Mouse (Mus musculus) neural tube, embryonic 15.5 days (tissue): ENCODE results near the gene Gsdma2. TPM values are rescaled to one million over a fixed set of nuclear protein-coding genes. Genes with fewer than 3 reads are reported as not detected.
"Not testable (repeated sequence)": the region's sequence is repeated elsewhere in the genome, so short reads cannot be mapped to it uniquely, and the experiment has no call there.

Experiments used
- ATAC-seq: fragments of 200-750 bp; cut with Nextera tagmentation; 2 replicates; pipeline ENCODE4 v1.8.0; 2017; ENCODE audit warnings: mild to moderate bottlenecking, moderate TSS enrichment, moderate library complexity; ENCODE audit not compliant: low FRiP score
- H3K27ac ChIP-seq: fragments of 300-500 bp; sonication (generic); replicated peaks from 2 replicates; pipeline ENCODE4 v1.5.1; 2015; ENCODE audit warnings: mild to moderate bottlenecking, inconsistent platforms
- H3K27me3 ChIP-seq: fragments of 300-500 bp; sonication (generic); replicated peaks from 2 replicates; pipeline ENCODE4 v1.6.1; 2015; ENCODE audit warnings: inconsistent platforms
- H3K36me3 ChIP-seq: fragments of 300-500 bp; sonication (generic); 2 replicates; pipeline ENCODE4 v1.6.1; 2015; ENCODE audit warnings: inconsistent platforms
- H3K4me1 ChIP-seq: fragments of 300-500 bp; sonication (generic); 2 replicates; pipeline ENCODE4 v1.6.1; 2015; ENCODE audit warnings: inconsistent platforms
- H3K4me2 ChIP-seq: fragments of 300-500 bp; sonication (generic); 2 replicates; pipeline ENCODE4 v1.6.1; 2015; ENCODE audit warnings: inconsistent platforms, mild to moderate bottlenecking, moderate library complexity
- H3K4me3 ChIP-seq: fragments of 300-500 bp; sonication (generic); replicated peaks from 2 replicates; pipeline ENCODE4 v1.5.1; 2015; ENCODE audit warnings: mild to moderate bottlenecking, inconsistent platforms
- H3K9ac ChIP-seq: fragments of 300-500 bp; sonication (generic); replicated peaks from 2 replicates; pipeline ENCODE4 v1.6.1; 2015; ENCODE audit warnings: mild to moderate bottlenecking, inconsistent platforms
- H3K9me3 ChIP-seq: fragments of 300-500 bp; sonication (generic); replicated peaks from 2 replicates; pipeline ENCODE4 v1.6.1; 2016; ENCODE audit warnings: inconsistent platforms
- WGBS: fragments of 180-500 bp; shearing (Covaris S2); methylation state at CpG from one replicate; pipeline ENCODE4 v1.1.7; 2015; ENCODE audit warnings: mixed read lengths; 5-methylcytosine and 5-hydroxymethylcytosine counted together
- polyA plus RNA-seq: library from polyadenylated mRNA; unstranded; fragments of >200 nt; fragmentation: Nextera tagmentation; extraction: Ambion mirVana; gene quantifications from 2 replicates; pipeline ENCODE4 v1.2.1, GENCODE M21; 2015

Gene Gsdma2
- polyA plus RNA-seq, result 0.14 and 0.15 TPM in 2 replicates

DNA sequence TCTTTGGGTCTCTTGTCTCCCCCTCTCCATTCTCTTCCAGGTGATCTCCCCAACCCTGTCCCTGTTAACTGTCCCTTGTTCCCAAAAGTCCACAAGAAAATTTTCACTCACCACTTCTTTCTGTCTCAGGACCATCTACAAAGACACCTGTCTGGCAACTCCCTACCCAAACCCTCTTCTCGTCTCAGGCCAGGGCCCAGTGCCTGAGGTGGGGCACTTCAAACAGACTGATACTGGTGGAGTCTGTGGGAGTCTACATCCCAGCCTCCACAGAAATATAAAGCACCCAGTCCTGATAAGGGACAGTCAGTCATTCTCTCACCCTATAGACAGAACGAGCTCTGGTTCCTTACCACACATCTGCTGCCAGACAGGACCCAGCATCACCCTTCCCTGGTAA is at the start of gene Gsdma2:
Gsdma2 (plus strand) TSS at position 301 of the 400 bp plus-strand sequence.
- Histone ChIP-seq H3K9ac (no peak within 1 kb of the TSS), H3K27me3 (peaks cover 6% of the 10 kb centered on the region; the same call in 1 of the 2 replicates), H3K4me2 (no peak within 1 kb of the TSS), H3K36me3 (no peaks in the 10 kb centered on the region), H3K4me1 (no peaks in the 10 kb centered on the region), H3K4me3 (no peak within 1 kb of the TSS), H3K27ac (no peak within 1 kb of the TSS), H3K9me3 (no peaks in the 10 kb centered on the region)
- ATAC-seq, result no peak
- 68% methylated on average over 2 of the region's 2 CpGs for WGBS

DNA sequence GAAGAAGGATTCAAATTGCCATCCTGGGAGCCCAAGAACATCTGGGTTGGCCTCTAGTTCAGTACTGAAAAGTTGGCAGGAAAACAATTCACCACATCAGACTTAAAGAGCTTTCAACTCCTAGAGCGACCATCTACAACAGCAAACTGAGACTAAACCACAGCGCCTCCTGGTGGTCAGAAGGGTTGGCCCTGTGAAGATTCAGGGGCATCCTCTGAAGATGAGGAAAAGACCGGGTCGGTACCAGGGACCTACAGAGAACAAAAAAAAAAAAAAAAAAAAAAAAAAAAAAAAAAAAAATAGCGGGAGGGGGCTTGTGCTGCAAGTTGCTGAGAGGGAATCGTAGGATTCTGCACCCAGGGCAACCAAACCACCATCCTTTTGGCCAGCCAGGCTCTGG is 49.2 kb upstream of the Gsdma2 start:
- Histone ChIP-seq H3K36me3 (no peaks in the 10 kb centered on the region), H3K4me1 (peaks cover 13% of the 10 kb centered on the region), H3K9me3 (no peaks in the 10 kb centered on the region), H3K4me3 (no peak overlapping the region), H3K9ac (no peak overlapping the region), H3K27ac (no peak overlapping the region), H3K4me2 (no peak overlapping the region), H3K27me3 (peaks cover 25% of the 10 kb centered on the region)
- no peak for ATAC-seq
- 54% methylated on average over 6 of the region's 6 CpGs for WGBS

DNA sequence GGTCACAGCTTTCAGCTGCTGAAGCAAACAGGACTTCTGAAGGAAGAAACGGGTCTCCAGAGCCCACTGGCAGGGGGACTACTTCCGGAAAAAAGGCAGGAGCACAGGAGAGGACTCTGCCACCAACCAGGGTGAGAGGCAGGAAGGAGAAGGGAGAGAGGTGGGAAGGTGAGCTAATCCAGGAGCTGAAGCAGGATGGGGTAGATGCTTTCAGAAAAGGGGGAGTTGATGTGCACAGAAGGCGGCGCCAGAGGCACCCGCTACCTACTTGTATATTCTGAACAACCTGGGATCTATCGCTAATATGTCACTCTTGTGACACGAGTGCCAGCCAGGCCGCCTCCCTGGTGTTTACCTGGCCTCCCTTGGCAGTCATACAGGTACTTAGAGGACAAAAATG is 48.6 kb upstream of the Gsdma2 start, which contains the start of gene Lrrc3c:
Lrrc3c (plus strand) TSS at position 301 of the 400 bp plus-strand sequence.
- Histone ChIP-seq H3K36me3 (no peaks in the 10 kb centered on the region), H3K4me1 (peaks cover 13% of the 10 kb centered on the region), H3K4me2 (peak within 1 kb of the TSS; percentile 9; the same call in 1 of the 2 replicates), H3K27me3 (peaks cover 25% of the 10 kb centered on the region), H3K4me3 (no peak within 1 kb of the TSS), H3K27ac (no peak within 1 kb of the TSS), H3K9me3 (no peaks in the 10 kb centered on the region), H3K9ac (no peak within 1 kb of the TSS)
- ATAC-seq, result no peak
- WGBS, result 88% methylated on average over 8 of the region's 8 CpGs

DNA sequence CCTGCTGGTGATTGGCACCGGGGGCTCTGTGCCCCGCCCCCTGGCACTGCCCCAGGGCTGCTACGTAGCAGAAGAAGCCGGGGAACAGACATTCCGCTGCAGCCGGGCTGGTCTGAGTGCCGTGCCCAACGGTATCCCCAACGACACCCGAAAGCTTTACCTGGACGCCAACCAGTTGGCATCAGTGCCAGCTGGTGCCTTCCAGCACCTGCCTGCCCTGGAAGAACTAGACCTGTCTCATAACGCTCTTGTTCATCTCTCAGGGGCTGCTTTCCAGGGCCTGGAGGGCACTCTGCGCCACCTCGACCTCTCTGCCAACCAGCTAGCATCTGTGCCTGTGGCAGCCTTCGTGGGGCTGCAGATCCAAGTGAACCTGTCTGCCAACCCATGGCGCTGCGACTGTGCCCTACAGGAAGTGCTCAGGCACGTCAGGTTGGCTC is 47.7 kb upstream of the Gsdma2 start:
- no peak overlapping the region for H3K9ac ChIP-seq
- H3K4me1 ChIP-seq, result peaks cover 13% of the 10 kb centered on the region
- WGBS, result 64% methylated on average over 18 of the region's 18 CpGs
- no peak overlapping the region for H3K4me3 ChIP-seq
- H3K9me3 ChIP-seq, result no peaks in the 10 kb centered on the region
- H3K4me2 ChIP-seq, result peak overlapping the region; percentile 9; the same call in 1 of the 2 replicates
- H3K27me3 ChIP-seq, result peaks cover 25% of the 10 kb centered on the region
- H3K36me3 ChIP-seq, result no peaks in the 10 kb centered on the region
- no peak for ATAC-seq
- no peak overlapping the region for H3K27ac ChIP-seq

DNA sequence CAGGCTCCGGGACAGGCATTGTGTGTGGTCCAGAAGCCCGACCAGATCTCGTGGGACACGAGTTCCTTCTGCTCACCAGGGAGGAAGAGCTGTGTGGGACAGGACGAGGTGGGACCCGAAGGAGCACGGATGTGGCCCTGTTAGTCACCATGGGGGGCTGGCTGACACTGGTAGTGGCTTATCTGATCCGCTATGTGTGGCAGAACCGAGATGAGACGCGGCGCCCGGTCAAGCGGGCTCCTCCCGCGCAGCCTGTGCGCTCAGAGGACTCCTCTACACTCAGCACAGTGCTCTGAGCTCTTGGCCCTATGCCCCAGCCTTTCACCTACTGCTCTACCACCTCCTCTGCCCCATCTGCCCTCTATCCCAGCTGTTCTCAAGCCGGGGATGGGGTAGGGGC is 47.3 kb upstream of the Gsdma2 start:
- Histone ChIP-seq H3K4me2 (peak overlapping the region; percentile 9; the same call in 1 of the 2 replicates), H3K9ac (no peak overlapping the region), H3K4me1 (peaks cover 13% of the 10 kb centered on the region), H3K27ac (no peak overlapping the region), H3K36me3 (no peaks in the 10 kb centered on the region), H3K9me3 (no peaks in the 10 kb centered on the region), H3K27me3 (peaks cover 25% of the 10 kb centered on the region), H3K4me3 (no peak overlapping the region)
- WGBS, result 37% methylated on average over 18 of the region's 18 CpGs
- no peak for ATAC-seq

DNA sequence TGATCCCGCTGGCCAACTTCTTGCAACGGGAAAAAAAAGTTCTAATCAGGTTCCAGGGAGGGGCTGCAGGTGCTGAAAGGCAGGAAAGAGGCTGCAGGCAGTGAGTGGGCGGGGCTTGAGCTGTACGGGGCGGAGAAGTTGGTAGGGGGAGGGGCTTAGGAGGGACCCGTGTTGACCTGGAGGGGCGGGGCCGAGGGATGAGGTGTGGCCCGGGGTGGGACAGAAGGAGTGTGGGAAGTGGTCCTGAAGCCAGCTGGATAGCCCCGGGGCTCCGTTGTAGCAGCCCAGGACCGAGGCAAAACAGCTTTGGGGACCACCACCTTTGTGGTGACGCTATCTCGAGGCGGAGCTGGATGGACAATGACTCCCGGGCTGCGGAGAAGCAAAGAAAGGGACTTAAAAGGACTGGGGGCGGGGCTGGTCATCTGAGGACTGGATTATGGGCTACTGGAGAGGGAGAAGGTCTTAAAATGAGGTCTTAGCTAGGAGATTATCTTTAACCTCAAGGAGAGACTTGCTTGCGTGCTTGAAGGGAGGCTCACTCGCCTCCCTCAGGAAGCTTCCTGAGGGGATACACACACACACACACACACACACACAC is 44.4 kb upstream of the Gsdma2 start:
- 1% methylated on average over 20 of the region's 20 CpGs for WGBS
- Histone ChIP-seq H3K27ac (no peak overlapping the region), H3K27me3 (peaks cover 27% of the 10 kb centered on the region), H3K9ac (no peak overlapping the region), H3K4me3 (peak overlapping the region; percentile 29), H3K4me2 (peak overlapping the region; percentile 58), H3K36me3 (no peaks in the 10 kb centered on the region), H3K4me1 (peaks cover 13% of the 10 kb centered on the region), H3K9me3 (no peaks in the 10 kb centered on the region)
- no peak for ATAC-seq

DNA sequence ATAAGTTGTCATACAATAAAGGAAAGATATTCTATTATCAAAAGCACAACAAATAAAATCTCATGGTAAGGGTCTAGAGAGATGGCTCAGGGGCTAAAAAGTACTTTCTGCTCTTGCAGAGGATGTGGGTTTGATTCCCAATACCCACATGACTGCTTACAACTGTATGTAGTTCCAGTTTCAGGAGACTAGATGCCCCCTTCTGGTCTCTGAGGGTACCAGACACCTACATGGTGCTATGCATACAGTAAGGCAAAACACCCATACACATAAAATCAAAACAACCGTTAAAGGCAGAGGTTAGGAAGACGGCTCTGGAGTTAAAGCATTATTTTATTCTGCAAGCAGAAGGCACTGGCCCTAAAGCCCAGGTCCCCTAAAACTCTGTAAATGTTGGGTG is 42.6 kb upstream of the Gsdma2 start:
- no peak overlapping the region for H3K9ac ChIP-seq
- H3K4me1 ChIP-seq, result peaks cover 8% of the 10 kb centered on the region
- peaks cover 17% of the 10 kb centered on the region for H3K27me3 ChIP-seq
- H3K9me3 ChIP-seq, result no peaks in the 10 kb centered on the region
- no peak overlapping the region for H3K4me3 ChIP-seq
- ATAC-seq, result no peak
- no peak overlapping the region for H3K27ac ChIP-seq
- H3K36me3 ChIP-seq, result no peaks in the 10 kb centered on the region
- 79% methylated on average over 2 of the region's 2 CpGs for WGBS
- H3K4me2 ChIP-seq, result no peak overlapping the region

DNA sequence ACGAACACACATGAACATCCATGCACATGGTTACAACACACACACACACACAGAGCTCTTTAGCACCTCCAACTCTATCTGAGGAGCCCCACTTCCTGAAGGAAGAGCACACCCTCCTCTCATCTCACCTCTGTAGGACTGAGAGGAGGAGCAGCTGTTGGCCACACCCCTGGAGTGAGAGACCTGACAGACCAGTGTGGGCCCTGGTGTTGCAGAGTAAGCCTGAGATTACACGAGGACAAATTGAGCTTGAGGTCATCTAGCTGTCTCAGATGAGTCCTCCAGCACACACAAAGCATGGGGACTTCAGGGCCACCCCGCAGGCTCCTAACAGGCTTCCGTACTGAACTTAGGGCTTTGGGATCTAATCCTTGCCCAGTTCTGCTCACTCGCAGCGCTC is 41.6 kb upstream of the Gsdma2 start:
- H3K36me3 ChIP-seq, H3K9ac ChIP-seq, H3K4me1 ChIP-seq, H3K4me3 ChIP-seq, H3K9me3 ChIP-seq, H3K4me2 ChIP-seq, ATAC-seq, H3K27ac ChIP-seq: not testable (repeated sequence)
- WGBS, result 73% methylated on average over 6 of the region's 6 CpGs
- peaks cover 11% of the 10 kb centered on the region; the same call in 1 of the 2 replicates for H3K27me3 ChIP-seq

DNA sequence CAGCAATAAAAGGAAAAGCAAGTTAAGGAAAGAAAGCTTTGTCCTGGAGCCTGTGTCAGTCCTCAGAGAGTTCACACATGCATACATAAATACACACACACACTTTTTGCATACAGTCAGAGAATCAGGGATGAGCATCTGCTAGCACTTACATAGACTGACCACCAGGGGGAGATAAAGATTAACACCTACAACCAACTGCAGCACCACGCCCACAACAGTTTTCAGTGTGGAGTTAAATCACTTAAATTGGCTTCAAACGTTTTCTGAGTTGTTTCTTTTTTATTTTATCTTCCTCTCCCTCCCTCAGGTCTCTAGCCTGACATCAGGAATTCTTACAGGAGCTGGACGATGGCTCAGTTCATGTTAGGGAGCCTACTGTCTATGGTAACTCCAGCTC is 39.8 kb upstream of the Gsdma2 start:
- Histone ChIP-seq H3K9me3 (no peaks in the 10 kb centered on the region), H3K27ac (no peak overlapping the region), H3K4me2 (no peak overlapping the region), H3K9ac (no peak overlapping the region), H3K4me3 (no peak overlapping the region), H3K36me3 (no peaks in the 10 kb centered on the region), H3K4me1 (peaks cover 4% of the 10 kb centered on the region), H3K27me3 (peaks cover 6% of the 10 kb centered on the region; the same call in 1 of the 2 replicates)
- WGBS, result 12% methylated on average over 3 of the region's 3 CpGs
- ATAC-seq, result no peak

DNA sequence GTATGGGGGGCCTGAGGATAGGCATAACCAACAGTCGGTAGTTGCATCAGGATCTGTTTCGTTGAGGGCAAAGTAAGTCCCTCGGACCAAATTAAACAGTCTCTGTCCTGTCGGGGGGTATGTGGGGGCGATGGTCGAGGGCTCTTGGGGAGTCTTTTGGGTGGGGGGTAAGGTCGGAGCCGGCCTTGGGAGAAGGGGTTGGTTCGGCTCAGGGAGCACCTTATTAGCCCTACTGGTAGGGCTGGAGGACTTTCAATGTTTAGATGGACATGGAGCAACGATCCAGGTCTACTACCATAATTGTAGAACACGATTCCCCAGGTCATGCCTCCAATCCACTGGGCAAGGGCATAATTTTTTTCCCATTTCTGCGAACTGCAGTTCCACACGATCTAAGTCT is 25.8 kb upstream of the Gsdma2 start:
- no peaks in the 10 kb centered on the region for H3K4me1 ChIP-seq
- H3K27me3 ChIP-seq, result no peaks in the 10 kb centered on the region
- no peak overlapping the region for H3K4me2 ChIP-seq
- H3K27ac ChIP-seq, result no peak overlapping the region
- no peaks in the 10 kb centered on the region for H3K36me3 ChIP-seq
- 93% methylated on average over 13 of the region's 13 CpGs for WGBS
- no peaks in the 10 kb centered on the region for H3K9me3 ChIP-seq
- no peak overlapping the region for H3K4me3 ChIP-seq
- ATAC-seq, result no peak
- no peak overlapping the region for H3K9ac ChIP-seq

DNA sequence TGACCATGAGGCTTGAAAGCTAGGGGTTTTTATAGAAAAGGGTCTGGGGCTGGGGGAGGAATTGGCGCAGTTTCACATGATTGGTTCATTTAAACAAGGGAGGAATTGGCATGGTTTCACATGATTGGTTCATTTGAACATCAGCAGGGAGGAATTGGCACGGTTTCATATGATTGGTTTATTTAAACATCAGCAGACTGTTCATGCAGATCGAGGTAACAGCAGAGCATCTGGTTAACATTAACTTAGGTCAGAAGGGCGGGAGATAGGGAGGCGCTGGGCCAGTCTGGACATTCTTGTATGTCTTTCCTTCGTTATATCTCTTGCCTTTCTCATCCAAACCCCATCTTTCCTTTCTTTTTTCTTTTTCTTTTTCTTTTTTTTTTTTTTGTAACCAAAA is 22.6 kb upstream of the Gsdma2 start:
- not testable (repeated sequence) for H3K36me3 ChIP-seq, ATAC-seq, H3K27me3 ChIP-seq, H3K4me2 ChIP-seq, H3K4me1 ChIP-seq, H3K9ac ChIP-seq, H3K9me3 ChIP-seq, H3K4me3 ChIP-seq, H3K27ac ChIP-seq
- 86% methylated on average over 6 of the region's 6 CpGs for WGBS

DNA sequence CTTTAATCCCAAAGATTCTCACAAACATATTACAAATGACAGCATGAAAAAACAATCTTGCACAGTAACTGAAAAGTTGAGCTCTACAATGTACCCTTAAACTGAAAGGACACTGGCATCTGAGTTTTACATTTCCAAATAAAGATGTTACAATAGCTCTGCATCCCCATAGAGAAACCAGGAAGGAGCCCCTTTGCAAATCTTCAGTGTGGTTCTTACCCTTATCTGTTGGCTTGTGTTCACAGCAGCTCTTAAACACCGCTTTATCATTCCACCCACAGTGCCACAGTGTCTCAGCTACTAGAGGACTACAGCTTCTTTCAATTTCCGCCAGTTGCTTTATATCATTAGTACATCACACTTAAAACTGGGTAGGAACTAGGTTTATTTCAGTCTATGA is 22.2 kb upstream of the Gsdma2 start:
- not testable (repeated sequence) for H3K4me3 ChIP-seq, H3K9ac ChIP-seq, H3K9me3 ChIP-seq, H3K4me2 ChIP-seq, H3K27ac ChIP-seq, H3K36me3 ChIP-seq, H3K27me3 ChIP-seq, H3K4me1 ChIP-seq, ATAC-seq
- WGBS, result 90% methylated on average over 2 of the region's 2 CpGs
